Mouse (Mus musculus) kidney, embryonic 14.5 days (tissue): ENCODE data around the gene Gemin6. TPM values are rescaled to one million over a fixed set of nuclear protein-coding genes. Genes with fewer than 3 reads are reported as not detected.
"Not testable (repeated sequence)": the region's sequence is repeated elsewhere in the genome, so short reads cannot be mapped to it uniquely, and the experiment has no call there.

Experiments
- ATAC-seq: fragments of 200-750 bp; cut with Nextera tagmentation; 2 replicates; pipeline ENCODE4 v1.8.0; 2017; ENCODE audit warnings: moderate number of reproducible peaks, mild to moderate bottlenecking, moderate TSS enrichment, moderate library complexity; ENCODE audit not compliant: low FRiP score, low TSS enrichment
- H3K27ac ChIP-seq: fragments of 300-500 bp; sonication (generic); 2 replicates; pipeline ENCODE4 v1.5.1; 2014; ENCODE audit warnings: low read depth, mild to moderate bottlenecking, low read length, moderate library complexity, mixed read lengths
- H3K27me3 ChIP-seq: fragments of 300-500 bp; sonication (generic); 2 replicates; pipeline ENCODE4 v1.6.1; 2014; ENCODE audit warnings: mild to moderate bottlenecking, low read length; ENCODE audit not compliant: control insufficient read depth, insufficient read depth
- H3K36me3 ChIP-seq: fragments of 300-500 bp; sonication (generic); 2 replicates; pipeline ENCODE4 v1.6.1; 2014; ENCODE audit warnings: low read length, mixed read lengths; ENCODE audit not compliant: control insufficient read depth, insufficient read depth
- H3K4me1 ChIP-seq: fragments of 300-500 bp; sonication (generic); 2 replicates; pipeline ENCODE4 v1.6.1; 2014; ENCODE audit warnings: low read length, mixed read lengths; ENCODE audit not compliant: control insufficient read depth, insufficient read depth
- H3K4me2 ChIP-seq: fragments of 300-500 bp; sonication (generic); replicated peaks from 2 replicates; pipeline ENCODE4 v1.6.1; 2014; ENCODE audit warnings: low read depth, mild to moderate bottlenecking, low read length
- H3K4me3 ChIP-seq: fragments of 300-500 bp; sonication (generic); 2 replicates; pipeline ENCODE4 v1.5.1; 2014; ENCODE audit warnings: mild to moderate bottlenecking, low read length
- H3K9ac ChIP-seq: fragments of 300-500 bp; sonication (generic); 2 replicates; pipeline ENCODE4 v1.6.1; 2014; ENCODE audit warnings: low read depth, mild to moderate bottlenecking, low read length, moderate library complexity
- H3K9me3 ChIP-seq: fragments of 300-500 bp; sonication (generic); 2 replicates; pipeline ENCODE4 v1.6.1; 2016; ENCODE audit warnings: low read length; ENCODE audit not compliant: control insufficient read depth
- WGBS: fragments of 180-500 bp; shearing (Covaris S2); extraction: QIAGEN DNeasy Blood & Tissue Kit; methylation state at CpG from one replicate; pipeline ENCODE4 v1.1.7; 2014; 5-methylcytosine and 5-hydroxymethylcytosine counted together
- polyA plus RNA-seq: library from polyadenylated mRNA; unstranded; fragments of >200 nt; fragmentation: Nextera tagmentation; extraction: Ambion mirVana; gene quantifications from 2 replicates; pipeline ENCODE4 v1.2.1, GENCODE M21; 2014

The Gemin6 gene
- polyA plus RNA-seq, 1 experiment from 2014 or later, result 49.0 TPM

GRCm38 (mm10) chr17:80223829-80224228 is 412 bp upstream of the Gemin6 start:
- Histone ChIP-seq H3K36me3 (0 out of 2 replicates have a peak, but pooled peaks cover 3% of the 10 kb centered on the region), H3K4me1 (no peaks in the 10 kb centered on the region), H3K4me2 (peak overlapping the region; percentile 69), H3K4me3 (peak overlapping the region; percentile 47), H3K9ac (peak overlapping the region; percentile 71; the same call in 1 of the 2 replicates), H3K27ac (peak overlapping the region; percentile 69; the same call in 1 of the 2 replicates), H3K9me3 (no peaks in the 10 kb centered on the region), H3K27me3 (no peaks in the 10 kb centered on the region)
- WGBS, result 14% methylated on average over 9 of the region's 9 CpGs
- peak; percentile 37; the same call in 1 of the 2 replicates for ATAC-seq

DNA sequence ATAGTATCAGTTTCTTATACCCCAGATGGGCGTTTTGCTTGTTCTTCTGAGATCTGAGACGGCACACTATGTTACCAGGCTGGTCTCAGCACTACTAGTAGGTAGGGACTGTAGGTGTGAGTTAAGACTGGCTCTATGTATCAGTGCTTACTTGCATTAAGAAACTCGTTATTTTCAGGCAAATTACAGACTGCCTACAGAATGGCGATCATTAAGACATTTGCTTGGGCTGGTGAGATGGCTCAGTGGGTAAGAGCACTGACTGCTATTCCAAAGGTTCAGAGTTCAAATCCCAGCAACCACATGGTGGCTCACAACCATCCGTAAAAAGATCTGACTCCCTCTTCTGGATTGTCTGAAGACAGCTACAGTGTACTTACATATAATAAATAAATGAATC is 901 bp downstream of the Gemin6 start:
- H3K27ac ChIP-seq, result peak overlapping the region; percentile 69; the same call in 1 of the 2 replicates
- H3K4me2 ChIP-seq, result peak overlapping the region; percentile 69
- ATAC-seq, H3K36me3 ChIP-seq, H3K27me3 ChIP-seq, H3K4me1 ChIP-seq, H3K9me3 ChIP-seq: not testable (repeated sequence)
- H3K9ac ChIP-seq, result peak overlapping the region; percentile 71; the same call in 1 of the 2 replicates
- 43% methylated on average over 4 of the region's 5 CpGs for WGBS
- peak overlapping the region; percentile 47 for H3K4me3 ChIP-seq

DNA sequence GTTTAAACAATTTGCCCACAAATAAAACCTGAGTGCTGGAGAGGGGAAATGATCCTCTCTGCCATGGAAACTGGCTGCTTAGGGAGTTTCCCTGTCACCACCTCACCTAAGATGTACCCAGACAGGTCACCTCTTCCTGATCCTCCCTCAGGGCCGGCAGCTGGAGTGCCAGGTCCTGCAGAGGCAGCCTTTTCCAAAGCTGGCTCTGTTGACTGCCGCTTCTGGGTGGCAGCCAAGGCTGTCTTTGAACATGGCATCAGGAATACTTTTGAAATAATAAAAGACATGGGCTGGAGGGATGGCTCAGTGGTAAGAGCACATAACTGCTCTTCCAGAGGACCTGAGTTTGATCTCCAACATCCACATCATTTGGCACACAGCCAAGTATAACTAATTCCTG is 5.2 kb downstream of the Gemin6 start:
- Histone ChIP-seq H3K9ac (no peak overlapping the region), H3K4me2 (no peak overlapping the region), H3K9me3 (no peaks in the 10 kb centered on the region), H3K4me3 (no peak overlapping the region), H3K27me3 (no peaks in the 10 kb centered on the region), H3K36me3 (0 out of 2 replicates have a peak, but pooled peaks cover 3% of the 10 kb centered on the region), H3K4me1 (no peaks in the 10 kb centered on the region), H3K27ac (no peak overlapping the region)
- no peak for ATAC-seq
- WGBS, result 86% methylated on average over 2 of the region's 2 CpGs

DNA sequence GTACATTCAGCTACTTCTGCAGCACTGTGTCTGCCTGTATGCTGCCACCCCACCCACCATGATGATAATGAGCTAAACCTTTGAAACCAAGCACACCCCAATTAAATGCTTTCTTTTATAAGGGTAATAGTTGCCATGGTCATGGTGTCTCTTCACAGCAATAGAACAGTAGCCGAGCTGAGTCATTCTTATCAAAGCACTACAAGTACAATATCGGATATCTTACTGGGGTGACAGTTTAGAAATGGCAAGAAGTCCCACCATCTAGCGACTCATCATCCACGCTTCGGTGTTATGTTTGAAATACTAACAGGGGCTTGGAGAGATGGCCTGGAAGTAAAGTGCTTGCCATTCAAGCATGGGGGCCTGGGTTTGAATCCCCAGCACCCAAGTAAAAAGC is 9.6 kb downstream of the Gemin6 start:
- Histone ChIP-seq H3K4me1 (no peaks in the 10 kb centered on the region), H3K27ac (no peak overlapping the region), H3K4me3 (no peak overlapping the region), H3K4me2 (no peak overlapping the region), H3K9ac (no peak overlapping the region), H3K36me3 (peaks cover 7% of the 10 kb centered on the region), H3K9me3 (no peaks in the 10 kb centered on the region), H3K27me3 (no peaks in the 10 kb centered on the region)
- WGBS, result 91% methylated on average over 5 of the region's 5 CpGs
- ATAC-seq, result no peak

DNA sequence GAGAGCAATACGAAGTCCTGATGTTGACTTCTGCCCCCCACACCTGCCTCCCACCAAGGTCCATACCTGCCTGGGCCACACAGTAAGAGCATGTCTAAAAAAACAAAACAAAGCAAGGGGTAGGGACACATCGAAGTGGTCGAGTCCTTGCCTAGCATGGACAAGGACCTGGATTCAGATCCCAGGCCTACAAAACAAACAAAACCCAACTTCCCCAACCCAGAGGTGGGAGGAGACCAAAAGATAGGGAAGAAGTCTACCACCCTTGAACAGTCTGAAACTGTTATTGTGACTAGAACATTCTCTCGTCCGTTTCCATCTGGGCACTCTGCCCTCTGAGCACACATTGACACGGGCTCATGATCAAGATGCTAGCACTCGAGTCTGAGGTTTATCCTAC is 10.1 kb downstream of the Gemin6 start:
- Histone ChIP-seq H3K27ac (no peak overlapping the region), H3K9me3 (no peaks in the 10 kb centered on the region), H3K4me3 (no peak overlapping the region), H3K36me3 (peaks cover 11% of the 10 kb centered on the region), H3K4me2 (no peak overlapping the region), H3K9ac (no peak overlapping the region), H3K27me3 (no peaks in the 10 kb centered on the region), H3K4me1 (no peaks in the 10 kb centered on the region)
- no peak for ATAC-seq
- WGBS, result 68% methylated on average over 7 of the region's 7 CpGs

DNA sequence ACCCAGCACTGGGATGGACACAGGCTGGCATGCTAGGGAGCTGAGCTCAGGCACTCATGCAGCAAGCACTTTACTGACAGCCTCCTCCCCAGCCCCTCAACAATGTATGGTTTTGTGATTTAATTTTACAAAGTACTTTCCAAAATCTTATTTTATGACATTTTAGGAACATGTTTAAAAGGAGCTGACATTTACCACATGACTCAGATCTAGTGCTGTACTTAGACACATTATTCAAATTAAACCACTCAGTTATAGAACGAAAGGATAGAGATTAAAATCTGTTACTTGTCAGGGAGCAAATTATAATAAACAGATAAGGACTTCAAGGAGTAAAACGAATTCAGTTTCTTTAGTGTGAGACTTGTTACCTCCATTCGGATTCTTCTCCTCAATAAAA is 11.2 kb downstream of the Gemin6 start:
- H3K36me3 ChIP-seq, result peaks cover 15% of the 10 kb centered on the region
- H3K4me1 ChIP-seq, result no peaks in the 10 kb centered on the region
- WGBS, result 74% methylated on average over 3 of the region's 3 CpGs
- no peak overlapping the region for H3K27ac ChIP-seq
- no peak for ATAC-seq
- H3K9ac ChIP-seq, result no peak overlapping the region
- H3K4me3 ChIP-seq, result no peak overlapping the region
- no peak overlapping the region for H3K4me2 ChIP-seq
- H3K9me3 ChIP-seq, result no peaks in the 10 kb centered on the region
- H3K27me3 ChIP-seq, result no peaks in the 10 kb centered on the region

DNA sequence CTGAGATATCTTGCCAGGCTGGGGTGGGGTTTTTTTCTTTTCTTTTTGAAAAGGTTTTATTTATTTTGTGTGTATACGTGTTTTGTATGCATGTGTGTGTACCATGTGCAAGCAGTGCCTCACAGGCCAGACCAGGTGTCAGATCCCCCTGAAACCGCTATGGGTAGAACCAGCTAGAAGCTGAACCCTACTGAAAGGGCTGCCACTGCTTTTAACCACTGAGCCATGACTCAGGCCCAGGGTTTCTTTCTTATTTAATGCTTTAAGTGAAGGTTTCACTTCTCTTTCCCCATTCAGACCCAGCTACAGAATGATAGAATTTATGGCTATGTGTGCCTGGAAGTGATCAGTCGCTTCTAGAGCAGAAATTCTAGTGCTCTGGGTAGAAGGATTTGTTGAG is 12.6 kb downstream of the Gemin6 start:
- H3K4me1 ChIP-seq, result no peaks in the 10 kb centered on the region
- no peak overlapping the region for H3K4me3 ChIP-seq
- H3K9me3 ChIP-seq, result no peaks in the 10 kb centered on the region
- H3K27ac ChIP-seq, result no peak overlapping the region
- no peak for ATAC-seq
- no peak overlapping the region for H3K9ac ChIP-seq
- no peak overlapping the region for H3K4me2 ChIP-seq
- 91% methylated on average over 3 of the region's 3 CpGs for WGBS
- H3K27me3 ChIP-seq, result no peaks in the 10 kb centered on the region
- H3K36me3 ChIP-seq, result peaks cover 25% of the 10 kb centered on the region

DNA sequence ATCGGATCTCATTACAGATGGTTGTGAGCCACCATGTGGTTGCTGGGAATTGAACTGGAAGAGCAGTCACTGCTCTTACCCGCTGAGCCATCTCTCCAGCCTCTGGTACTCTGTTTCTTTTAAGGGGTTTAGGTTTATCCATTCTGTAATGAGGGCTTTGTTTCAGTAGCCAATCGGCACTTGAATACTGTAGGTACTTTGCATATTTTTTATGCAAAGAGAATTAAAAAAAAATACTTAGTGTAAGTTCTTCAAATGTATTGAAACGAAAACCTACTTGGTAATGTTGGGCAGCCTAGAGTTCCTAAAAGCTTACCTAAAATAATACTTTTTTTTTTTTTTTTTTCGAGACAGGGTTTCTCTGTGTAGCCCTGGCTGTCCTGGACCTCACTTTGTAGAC is 13.2 kb downstream of the Gemin6 start:
- H3K4me3 ChIP-seq, result no peak overlapping the region
- no peak overlapping the region for H3K9ac ChIP-seq
- ATAC-seq, result no peak
- H3K4me2 ChIP-seq, result no peak overlapping the region
- peaks cover 31% of the 10 kb centered on the region for H3K36me3 ChIP-seq
- no peaks in the 10 kb centered on the region for H3K27me3 ChIP-seq
- no peaks in the 10 kb centered on the region for H3K9me3 ChIP-seq
- no peaks in the 10 kb centered on the region for H3K4me1 ChIP-seq
- H3K27ac ChIP-seq, result no peak overlapping the region
- 91% methylated on average over 5 of the region's 5 CpGs for WGBS

DNA sequence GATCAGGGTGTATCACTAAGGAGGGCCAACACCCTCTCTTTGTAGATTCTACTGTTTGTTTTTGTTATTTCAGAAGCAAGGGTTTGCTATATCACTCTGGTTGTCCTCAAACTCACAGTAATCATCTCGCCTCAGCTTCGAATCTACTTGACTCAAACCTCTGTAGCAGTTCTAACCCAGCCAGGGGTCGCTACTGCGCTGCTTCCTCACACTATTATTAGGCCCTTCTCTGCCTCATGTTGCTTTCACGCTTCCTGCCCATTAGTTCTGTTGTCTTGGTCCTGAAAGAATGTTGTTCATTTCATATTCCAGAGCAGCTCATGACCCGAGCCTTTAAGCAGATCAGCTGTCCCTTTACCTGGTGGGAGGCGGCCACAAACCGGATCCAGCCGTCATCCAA is 17.4 kb downstream of the Gemin6 start:
- Histone ChIP-seq H3K4me2 (no peak overlapping the region), H3K9me3 (no peaks in the 10 kb centered on the region), H3K27me3 (no peaks in the 10 kb centered on the region), H3K27ac (no peak overlapping the region), H3K36me3 (peaks cover 60% of the 10 kb centered on the region), H3K4me1 (no peaks in the 10 kb centered on the region), H3K4me3 (no peak overlapping the region), H3K9ac (no peak overlapping the region)
- ATAC-seq, result no peak
- 87% methylated on average over 9 of the region's 9 CpGs for WGBS
